Mouse (Mus musculus) retina, embryonic 14.5 days (tissue): ENCODE data around the gene Hnrnpab.
"Not testable (repeated sequence)": the region's sequence is repeated elsewhere in the genome, so short reads cannot be mapped to it uniquely, and the experiment has no call there.

ENCODE experiments used
- DNase-seq: peaks from one replicate; pipeline ENCODE4 v3.0.0-alpha.2; 2015; ENCODE audit warnings: low spot score

Gene Hnrnpab

DNA sequence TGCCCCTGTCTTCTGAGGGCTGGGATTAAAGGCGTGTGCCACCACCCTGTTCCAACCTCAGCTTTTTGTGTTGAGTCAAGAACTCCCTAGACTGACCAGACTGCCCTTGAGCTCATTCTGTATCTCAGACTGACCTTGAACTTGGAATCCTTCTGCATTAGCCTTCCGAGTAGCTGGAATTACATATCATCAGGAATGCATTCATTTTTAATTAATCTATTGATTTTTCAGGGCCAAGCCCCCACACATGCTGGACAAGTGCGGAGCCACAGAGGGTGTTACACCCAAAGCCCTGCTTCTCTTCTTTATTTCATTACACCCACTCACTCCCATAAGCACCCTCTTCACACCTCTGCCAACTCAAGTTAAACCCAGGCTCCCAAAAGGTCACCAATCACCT, 27.1 kb upstream of the Hnrnpab start:
- no peak for DNase-seq

DNA sequence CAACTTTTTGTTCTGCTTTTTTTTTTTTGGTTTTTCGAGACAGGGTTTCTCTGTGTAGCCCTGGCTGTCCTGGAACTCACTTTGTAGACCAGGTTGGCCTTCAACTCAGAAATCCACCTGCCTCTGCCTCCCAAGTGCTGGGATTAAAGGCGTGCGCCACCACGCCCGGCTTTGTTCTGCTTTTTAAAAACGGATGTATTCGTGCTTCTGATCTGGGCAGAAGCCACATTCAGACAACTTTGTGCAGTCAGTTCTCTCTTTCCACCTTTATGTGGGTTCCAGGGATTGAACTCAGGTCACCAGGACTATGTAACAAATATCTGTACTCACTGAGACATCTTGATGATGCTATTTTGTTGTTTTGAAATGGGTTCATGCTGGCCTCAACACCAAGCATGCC, 26.6 kb upstream of the Hnrnpab start:
- DNase-seq = not testable (repeated sequence)

- no peak for DNase-seq
Measured at GRCm38 (mm10) chr11:51632130-51632753, 25.6 kb upstream of the Hnrnpab start.

GRCm38 (mm10) chr11:51629651-51630314, 23.1 kb upstream of the Hnrnpab start:
- no peak for DNase-seq

GRCm38 (mm10) chr11:51627907-51628306, 21.3 kb upstream of the Hnrnpab start:
- DNase-seq = no peak

DNA sequence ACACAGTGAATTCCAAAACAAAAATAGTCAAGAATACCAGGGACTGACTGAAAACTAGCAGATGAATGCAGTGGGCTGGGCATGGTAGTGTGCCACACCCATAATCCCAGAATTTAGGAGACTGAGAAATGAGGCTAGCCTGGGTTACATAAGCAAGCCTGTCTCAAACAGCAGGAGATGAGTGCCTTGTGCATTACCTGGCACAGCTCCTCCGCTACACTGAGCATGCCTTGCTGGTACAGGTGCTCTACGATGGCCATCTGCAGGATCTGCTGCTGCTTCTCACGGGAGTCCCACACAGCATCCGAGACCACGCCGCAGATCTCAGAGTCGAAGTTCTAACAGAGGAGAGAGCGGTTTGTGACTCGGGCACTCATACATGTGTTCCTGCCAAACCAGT, 20.8 kb upstream of the Hnrnpab start:
- no peak for DNase-seq

- no peak for DNase-seq
Measured at GRCm38 (mm10) chr11:51625187-51625820, 18.7 kb upstream of the Hnrnpab start.

- DNase-seq = no peak
Measured at GRCm38 (mm10) chr11:51622971-51623491, 16.4 kb upstream of the Hnrnpab start.

GRCm38 (mm10) chr11:51621776-51622175, 15.1 kb upstream of the Hnrnpab start:
- DNase-seq = no peak

- DNase-seq = no peak
Measured at GRCm38 (mm10) chr11:51620084-51620483, 13.4 kb upstream of the Hnrnpab start.

GRCm38 (mm10) chr11:51619409-51620060, 12.9 kb upstream of the Hnrnpab start, which contains the start of gene Nhp2:
Gene Nhp2 (plus strand): TSS chr11:51619735.
- peak; percentile 100 for DNase-seq

DNA sequence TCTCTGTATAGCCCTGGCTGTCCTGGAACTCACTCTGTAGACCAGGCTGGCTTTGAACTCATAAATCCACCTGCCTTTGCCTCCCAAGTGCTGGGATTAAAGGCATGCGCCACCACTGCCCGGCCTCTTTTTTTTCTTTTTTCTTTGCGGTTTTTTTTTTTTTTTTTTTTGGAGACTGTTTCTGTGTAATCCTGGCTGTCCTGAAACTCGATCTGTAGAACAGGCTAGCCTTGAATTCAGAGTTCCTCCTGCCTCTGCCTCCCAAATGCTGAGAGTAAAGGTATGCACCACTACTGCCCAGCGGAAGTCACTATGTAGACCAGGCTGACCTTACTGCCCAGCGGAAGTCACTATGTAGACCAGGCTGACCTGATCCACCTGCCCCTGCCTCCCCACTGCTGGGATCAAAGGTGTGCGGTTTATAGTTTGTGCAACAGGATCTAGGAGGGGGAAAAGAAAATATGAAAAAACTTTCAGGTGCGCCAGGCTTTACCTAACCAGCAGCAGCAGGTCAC, 12.3 kb upstream of the Hnrnpab start:
- DNase-seq = no peak

DNA sequence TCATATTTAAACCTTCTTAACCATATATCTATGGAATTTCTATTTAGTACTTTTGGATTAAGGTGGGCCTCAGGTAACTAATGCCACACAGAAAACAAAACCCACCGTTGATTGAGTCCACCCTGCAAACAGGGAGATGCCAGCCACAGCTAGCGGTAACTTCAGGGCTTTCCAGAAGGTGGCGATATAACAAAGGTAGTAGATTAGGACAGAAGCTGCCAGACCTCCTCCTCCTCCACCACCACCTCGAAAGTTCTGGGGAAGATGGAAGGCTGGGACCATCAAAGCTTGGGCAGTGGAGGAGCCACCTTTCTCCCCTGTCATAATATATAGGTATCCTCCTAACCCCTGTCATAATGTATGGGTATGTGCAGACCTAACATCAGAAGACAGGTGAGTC, 11.0 kb upstream of the Hnrnpab start:
- DNase-seq = peak; percentile 87

GRCm38 (mm10) chr11:51616113-51616512, 9.5 kb upstream of the Hnrnpab start:
- DNase-seq = not testable (repeated sequence)

- DNase-seq = peak; percentile 69
Measured at GRCm38 (mm10) chr11:51615601-51616000, 9.0 kb upstream of the Hnrnpab start.

GRCm38 (mm10) chr11:51615129-51615528, 8.5 kb upstream of the Hnrnpab start:
- DNase-seq = no peak

GRCm38 (mm10) chr11:51614256-51614655, 7.6 kb upstream of the Hnrnpab start:
- no peak for DNase-seq

DNA sequence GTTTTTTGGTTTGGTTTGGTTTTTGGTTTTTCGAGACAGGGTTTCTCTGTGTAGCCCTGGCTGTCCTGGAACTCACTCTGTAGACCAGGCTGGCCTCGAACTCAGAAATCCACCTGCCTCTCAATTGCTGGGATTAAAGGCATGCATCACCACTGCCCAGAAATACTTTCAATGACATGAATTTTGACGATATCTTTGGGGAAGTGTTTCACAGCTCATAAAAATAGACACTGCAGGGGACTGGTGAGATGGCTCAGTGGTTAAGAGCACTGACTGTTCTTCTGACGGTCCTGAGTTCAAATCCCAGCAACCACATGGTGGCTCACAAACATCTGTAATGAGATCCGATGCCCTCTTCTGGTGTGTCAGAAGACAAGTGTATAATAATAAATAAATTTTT, 3.3 kb upstream of the Hnrnpab start:
- DNase-seq = not testable (repeated sequence)

DNA sequence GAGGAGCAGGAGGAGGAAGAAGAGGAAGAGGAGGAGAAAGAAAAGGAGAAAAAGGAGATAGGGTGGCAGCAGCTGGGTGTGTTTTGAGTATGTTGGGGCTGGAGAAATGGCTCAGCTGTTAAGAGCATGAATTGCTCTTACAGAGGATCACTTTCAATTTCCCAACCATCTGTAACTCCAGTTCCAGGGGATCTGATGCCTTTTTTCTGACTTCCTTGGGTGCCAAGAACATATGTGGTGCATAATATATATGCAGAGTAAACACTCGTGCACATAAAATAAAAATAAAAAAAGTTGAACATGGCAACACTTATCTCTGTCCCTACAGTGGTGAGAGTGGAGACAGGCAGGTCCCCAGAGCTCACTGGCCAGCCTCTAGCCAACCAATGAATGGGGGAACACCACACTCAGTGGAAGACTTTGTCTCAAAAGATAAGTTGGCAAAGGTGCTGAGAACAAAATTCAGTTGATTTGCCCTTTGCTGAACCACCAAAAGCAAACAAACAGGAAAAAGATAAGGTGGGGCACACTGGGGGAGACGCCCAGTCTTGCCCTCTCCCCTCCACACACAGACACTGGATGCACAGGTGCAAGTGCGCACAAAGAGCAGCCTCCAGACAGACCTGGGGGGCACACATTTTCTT, 2.7 kb upstream of the Hnrnpab start:
- DNase-seq = no peak

- no peak for DNase-seq
Measured at GRCm38 (mm10) chr11:51607096-51607738, 570 bp upstream of the Hnrnpab start.
